Mouse (Mus musculus): ENCODE data around the gene Svs5. TPM values are rescaled to one million over a fixed set of nuclear protein-coding genes. Genes with fewer than 3 reads are reported as not detected.
A peak's percentile ranks its signal among the peaks of the same experiment; 100 is the strongest.
"Not testable (repeated sequence)": the region's sequence is repeated elsewhere in the genome, so short reads cannot be mapped to it uniquely, and the experiment has no call there.

The Svs5 gene
- 0.70 and 0.98 TPM in 2 replicates for total RNA-seq (2021)
- long read RNA-seq, experiment 1, partial matches to known transcripts: 0 of 2 reads
- long read RNA-seq, experiment 1, other reads (novel, unspliced or antisense): 0 of 2 reads
- long read RNA-seq, experiment 2: 0 reads

DNA sequence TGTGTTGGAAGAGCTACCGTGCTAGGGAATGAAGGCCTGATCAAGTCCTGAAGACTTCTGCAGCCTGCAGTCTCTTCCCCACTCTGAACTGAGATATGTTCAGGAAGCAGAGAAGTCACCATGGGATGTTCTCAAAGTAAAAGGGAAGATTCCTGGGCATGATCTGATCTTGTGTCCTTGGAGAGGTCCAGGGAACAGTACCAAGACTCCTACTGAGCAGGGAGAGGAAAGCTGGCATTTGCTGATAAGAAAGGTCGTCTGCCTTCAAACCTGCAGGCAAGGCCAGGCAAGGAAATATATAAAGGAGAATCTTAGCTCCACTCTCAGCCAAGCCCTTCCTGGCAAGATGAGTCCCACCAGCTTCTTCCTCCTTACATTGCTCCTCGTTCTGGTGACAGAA lies at the start of gene Svs5:
Svs5 (plus strand) TSS at position 301 of the 400 bp plus-strand sequence.
- DNase-seq: not testable (repeated sequence)

DNA sequence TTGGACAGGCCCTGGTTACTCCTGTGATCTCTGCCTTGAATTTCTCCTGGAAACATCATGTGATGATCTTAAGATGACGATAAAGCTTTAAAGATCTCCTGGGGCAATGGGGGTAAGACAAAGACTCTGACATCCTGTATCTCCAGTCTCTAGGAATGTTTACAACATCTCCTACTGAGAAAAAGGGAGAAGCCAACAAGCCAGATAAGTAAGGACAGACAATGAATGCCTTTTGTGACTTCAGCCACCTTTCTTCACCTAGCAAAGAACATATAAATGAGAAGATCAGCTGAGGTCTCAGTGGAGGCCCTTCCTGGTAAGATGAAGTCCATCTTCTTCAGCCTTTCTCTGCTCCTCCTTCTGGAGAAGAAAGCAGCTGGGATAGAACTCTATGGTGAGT lies 43.6 kb upstream of the Svs5 start, which contains the start of gene Svs3a:
Svs3a (plus strand) TSS at position 301 of the 400 bp plus-strand sequence.
- not testable (repeated sequence) for DNase-seq

DNA sequence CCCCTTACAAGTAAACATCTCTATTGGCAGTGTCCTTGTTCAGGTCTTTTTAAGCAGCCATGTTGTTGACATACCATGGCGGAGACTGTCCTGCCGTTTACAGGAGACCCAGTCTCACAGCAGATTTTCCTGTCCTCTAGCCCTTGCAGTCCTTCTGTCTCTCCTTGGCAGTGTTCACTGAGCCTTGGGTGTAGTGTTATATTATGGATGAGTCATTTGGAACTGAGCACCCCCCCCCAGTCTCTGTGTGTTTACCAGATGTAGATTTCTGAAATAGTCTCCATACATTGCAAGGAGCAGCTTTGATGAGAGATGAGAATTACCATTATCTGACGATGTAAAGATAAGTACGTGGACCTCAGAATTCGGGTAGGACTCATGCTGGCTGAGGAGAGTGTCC lies 19.9 kb upstream of the Svs5 start:
- DNase-seq: no peak

DNA sequence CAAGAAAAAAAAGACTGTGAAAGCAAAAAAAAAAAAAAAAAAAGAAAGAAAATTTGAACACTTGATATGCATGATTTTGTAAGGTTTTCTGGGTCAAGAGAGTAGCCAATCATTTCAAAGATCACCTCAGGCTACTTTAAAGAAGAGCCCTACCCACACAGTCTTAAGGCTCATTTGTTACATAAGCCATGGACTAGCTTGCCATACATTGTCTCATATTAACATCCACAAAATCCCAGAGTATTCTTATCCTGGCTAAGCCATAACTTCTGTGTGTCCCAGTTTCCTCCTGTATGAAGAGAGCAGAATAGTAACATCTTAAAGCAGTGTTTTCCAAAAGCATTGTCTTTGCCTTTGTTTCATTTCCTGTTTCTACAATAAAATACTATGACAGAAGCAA lies 17.1 kb upstream of the Svs5 start:
- not testable (repeated sequence) for DNase-seq

DNA sequence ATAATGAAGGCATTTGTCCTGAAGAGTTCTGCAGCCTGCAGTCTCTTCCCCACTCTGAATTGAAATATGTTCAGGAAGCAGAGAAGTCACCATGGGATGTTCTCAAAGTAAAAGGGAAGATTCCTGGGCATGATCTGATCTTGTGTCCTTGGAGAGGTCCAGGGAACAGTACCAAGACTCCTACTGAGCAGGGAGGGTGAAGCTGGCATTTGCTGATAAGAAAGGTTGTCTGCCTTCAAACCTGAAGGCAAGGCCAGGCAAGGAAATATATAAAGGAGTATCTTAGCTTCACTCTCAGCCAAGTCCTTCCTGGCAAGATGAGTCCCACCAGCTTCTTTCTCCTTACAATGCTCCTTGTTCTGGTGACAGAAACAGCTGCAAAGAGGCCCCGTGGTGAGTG lies 16.1 kb upstream of the Svs5 start, which contains the start of gene Svs6:
Svs6 (plus strand) TSS at position 301 of the 400 bp plus-strand sequence.
- DNase-seq: not testable (repeated sequence)

DNA sequence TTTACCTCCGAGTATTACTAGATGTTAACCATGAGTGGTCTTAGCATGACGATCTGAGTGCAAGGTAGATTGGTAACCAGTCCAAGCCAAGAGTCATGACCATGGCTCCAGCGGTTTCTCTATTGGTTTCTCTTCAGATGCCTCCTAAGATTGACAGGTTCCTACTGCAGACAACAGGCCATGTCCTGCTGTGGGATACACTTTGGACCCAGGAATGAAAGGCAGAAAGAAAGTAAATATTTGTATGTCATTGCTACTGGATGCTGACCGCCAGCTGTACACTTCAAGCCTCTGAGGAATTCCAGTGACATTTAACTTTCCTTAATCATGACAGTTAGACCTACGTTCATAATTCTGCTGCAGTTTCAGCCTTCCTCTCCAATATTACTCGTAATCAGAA lies 11.6 kb upstream of the Svs5 start:
- no peak for DNase-seq

DNA sequence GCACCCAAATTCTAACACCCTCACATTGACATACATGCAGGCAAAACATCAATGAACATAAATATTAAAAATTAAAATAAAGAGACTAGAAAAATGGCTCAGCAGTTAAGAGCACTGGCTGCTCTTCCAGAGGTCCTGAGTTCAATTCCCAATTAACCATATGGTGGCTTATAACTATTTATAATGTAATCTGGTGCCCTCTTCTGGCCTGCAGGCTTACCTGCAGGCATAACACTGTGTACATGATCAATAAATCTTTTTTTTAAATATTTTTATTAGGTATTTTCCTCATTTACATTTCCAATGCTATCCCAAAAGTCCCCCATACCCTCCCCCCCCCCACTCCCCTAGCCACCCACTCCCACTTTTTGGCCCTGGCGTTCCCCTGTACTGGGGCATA lies 11.2 kb downstream of the Svs5 start:
- not testable (repeated sequence) for DNase-seq

DNA sequence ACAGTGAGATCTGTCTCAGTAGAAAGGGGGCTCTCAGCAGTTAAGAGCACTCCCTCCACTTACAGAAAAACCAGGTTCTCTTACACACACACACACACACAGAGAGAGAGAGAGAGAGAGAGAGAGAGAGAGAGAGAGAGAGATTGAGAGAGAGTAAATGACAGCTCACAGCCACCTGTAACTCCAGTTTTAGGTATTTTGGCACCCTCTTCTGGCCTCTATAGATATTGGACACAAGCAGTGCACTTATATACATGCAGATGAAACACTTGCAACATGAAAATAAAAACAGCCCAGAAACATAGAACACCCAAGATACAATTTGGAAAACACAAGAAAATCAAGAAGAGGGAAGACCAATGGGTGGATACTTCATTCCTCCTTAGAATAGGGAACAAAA lies 15.2 kb downstream of the Svs5 start:
- not testable (repeated sequence) for DNase-seq

DNA sequence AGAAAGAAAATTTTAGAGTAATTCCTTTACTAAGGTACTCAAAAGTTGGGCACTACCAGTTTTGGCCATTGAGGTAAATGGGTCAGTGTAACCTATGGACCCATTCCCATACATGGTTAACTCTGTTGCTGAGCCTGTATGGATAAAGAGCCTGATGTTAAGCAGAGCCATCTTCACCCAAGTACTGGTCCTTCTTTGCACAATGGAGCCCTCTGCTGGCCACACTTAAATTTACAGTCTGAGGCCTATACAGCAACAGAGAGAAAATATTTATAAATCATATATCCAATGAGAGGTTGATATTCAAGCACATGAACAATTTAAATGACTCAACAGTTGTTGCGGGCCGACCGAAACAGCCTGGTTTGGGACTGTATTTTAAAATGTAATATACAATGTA lies 16.4 kb downstream of the Svs5 start:
- peak; percentile 60 for DNase-seq

DNA sequence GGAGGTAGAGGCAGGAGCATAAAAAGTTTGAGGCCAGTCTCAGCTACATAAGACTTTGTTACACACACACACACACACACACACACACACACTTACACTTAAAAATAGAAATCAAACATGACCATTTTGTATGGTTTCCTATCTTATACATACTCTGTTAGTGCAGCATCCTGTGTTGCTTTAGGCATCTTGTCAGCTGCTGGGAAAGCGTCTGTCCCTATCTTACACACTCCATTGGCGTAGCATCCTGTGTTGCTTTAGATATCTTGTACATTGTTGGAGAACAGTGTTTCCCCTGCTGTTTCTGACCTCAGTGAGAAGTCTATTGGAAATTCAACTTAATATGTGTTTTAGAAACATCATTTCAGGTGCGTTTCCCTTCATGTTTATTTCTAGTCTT lies 20.2 kb downstream of the Svs5 start:
- no peak for DNase-seq

DNA sequence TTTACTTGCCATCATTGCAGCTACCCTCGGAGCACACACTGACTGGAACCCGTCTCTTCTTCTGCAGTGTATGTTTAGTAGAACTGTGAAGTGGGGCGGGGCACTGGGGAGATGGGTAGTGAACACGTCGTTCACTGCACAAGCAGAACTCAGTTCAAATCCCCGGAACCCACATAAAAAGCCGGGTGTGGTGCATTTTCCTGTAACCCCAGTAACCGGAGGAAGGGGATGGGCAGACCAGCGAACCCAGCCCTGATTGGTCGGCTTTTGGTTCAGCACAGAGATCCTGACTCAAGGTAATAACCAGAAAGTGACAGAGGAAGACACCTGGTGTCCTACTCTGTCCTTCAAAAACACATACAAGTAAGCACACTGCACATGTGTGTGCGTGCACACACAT lies 20.8 kb downstream of the Svs5 start:
- DNase-seq: no peak

DNA sequence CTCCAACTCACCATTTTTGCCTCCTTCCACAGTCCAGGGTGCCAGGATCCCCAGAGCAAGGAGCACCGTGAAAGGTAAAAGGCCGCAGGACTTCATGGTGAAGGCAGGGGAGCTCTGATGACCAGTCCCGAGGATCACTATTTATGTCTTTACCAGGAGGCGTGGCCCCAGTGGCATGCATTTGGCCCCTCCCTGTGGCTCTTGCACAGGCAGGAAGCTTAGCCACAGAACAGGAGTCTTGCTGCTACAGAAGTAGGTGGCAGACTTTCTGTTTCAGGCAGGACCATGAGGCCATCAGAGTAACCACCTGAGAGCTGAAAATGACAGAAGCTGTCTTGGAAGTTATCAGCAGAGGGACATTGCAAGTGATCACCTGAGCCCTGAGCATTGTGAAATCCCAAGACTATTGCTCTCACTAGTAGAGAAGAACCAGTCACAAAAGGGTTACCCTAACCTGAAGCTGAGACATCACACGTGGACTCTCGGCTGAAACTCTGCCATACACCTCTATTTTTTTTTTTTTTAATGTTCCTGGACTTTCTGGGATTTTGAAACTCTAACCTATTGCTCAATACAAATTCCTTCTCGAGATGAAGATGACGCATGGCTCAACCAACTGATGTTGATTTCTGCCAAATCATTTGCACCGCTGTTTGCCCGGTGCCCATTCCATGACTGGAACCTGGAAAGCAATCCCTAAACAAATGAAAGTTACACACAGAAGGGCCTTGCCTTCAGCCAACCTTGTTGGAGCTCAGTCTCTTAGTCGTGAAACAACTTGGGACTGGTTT lies 23.8 kb downstream of the Svs5 start:
- peak; percentile 22 for DNase-seq

DNA sequence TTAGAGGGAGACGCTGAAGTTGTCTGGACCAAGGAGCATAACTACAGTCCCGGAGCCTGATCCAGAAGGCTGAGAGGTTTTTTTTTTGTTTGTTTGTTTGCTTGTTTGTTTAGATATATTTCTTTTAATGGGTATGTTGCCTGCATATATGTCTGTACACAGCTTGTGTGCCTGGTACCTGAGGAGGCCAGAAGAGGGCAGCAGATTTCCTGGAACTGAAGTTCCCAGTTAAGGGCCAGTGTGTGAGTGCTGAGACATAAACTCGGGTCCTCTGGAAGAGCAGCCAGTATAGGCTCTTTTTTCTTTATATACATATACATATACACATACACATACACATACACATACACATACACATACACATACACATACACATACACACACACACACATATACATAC lies 25.8 kb downstream of the Svs5 start:
- no peak for DNase-seq

DNA sequence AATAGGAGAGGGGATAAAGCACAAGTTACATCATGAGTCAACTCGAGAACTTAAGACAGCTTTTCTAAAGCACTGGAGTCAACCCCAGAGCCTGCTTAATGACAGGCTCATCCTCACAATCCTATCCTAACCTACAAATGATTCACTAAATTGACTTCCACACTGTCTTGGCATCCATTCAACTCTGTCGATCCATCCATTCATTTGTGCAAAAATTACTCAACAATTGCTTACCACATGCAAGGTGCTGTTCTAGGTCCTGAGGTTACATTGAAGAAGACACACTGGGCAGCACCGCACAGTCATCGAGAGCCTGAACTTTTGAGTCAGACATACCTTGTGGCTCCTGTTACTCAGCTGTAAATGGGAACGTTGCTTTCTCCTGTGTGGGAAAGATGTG lies 26.5 kb downstream of the Svs5 start:
- no peak for DNase-seq

DNA sequence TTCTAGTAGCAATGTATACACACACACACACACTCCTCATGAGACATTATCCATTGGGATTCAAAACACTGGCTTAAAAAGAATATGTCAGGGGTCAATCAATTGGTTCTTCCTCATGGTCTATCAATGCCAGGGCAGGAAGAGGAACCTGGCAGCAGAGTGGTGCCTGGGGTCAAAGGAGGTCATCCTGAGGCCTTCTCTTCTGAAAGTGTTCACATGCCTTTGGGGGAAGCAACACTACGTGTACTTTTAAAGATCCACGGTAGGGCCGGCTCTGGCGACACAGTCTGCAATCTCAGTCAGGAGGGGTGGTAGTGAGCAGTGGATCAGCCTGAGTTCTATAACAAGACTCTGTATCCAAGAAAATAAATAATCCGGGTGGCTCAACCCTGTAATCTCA lies 27.1 kb downstream of the Svs5 start:
- DNase-seq: no peak

DNA sequence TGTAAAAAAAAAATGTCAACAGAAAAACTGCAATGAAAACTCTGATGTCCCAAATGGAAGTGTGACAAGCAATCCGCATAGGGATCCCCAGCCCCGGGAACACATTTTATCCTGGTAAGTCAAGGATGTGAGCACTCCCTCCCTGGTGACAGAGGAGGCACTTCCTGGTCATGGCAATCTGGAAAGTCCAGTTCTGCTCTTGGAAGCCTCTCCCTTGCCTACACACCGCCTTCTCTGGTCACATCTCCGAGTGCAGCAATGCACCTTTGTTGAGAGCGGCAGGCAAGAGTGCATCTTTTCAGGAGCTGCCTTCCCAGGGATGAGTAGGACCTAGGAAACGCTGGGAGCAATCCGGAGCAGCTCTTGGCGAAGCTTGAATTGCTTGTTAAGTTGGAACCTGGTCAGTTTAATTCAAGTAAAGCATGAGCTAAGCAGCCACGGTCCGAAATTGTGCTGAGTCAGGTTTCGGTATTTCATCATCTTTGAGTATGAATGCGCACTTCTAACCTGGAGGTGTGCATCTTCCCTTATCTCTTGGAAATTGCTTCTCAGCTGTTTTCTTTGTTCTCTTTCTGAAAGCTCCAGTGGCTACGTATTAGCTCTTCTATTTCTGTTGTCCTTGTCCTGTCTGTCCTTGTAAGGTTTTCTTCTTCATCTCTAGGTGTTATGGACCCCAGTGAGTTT lies 28.6 kb downstream of the Svs5 start:
- DNase-seq: no peak

DNA sequence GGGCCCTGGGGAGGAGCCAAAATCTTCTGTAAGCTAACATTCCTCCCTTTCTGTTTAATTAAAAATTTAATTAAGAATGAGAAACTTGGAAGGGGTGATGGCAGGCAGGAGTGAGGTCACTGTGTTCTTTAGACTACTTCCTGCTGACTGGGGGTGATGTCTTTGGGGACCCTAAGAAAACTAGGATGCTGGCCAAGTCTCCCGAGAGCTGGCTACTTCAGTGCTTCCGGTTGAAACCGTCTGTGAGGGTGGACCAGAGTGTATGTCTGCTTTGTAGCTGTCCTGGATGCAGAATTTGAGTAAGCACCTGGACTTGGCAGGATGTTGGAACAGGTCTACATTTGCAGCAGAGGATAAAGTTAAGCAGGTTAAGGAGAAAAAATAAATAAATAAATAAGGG lies 34.4 kb downstream of the Svs5 start:
- no peak for DNase-seq

DNA sequence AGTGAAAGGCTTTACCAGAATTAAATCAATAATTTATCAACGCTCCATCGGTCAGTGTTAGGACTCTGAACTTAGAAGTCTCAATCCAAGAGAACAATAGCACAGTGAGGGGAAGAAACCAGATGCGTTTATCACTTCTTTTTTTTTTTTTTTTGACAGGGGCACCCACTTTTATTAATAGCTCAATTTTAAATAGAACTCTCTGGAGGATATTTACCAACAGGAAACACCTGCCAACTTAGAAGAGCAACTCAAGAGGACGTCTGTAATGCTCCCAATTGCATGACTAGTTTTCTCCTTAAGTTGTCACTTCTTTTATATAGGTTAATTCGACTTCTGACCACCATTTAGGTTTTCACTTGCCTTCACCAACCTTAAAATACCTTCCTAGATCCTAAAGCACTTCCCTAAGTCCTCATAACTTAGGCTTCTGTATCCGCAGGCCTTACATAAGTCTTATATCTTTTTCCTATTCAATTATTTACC lies 36.1 kb downstream of the Svs5 start:
- DNase-seq: no peak

DNA sequence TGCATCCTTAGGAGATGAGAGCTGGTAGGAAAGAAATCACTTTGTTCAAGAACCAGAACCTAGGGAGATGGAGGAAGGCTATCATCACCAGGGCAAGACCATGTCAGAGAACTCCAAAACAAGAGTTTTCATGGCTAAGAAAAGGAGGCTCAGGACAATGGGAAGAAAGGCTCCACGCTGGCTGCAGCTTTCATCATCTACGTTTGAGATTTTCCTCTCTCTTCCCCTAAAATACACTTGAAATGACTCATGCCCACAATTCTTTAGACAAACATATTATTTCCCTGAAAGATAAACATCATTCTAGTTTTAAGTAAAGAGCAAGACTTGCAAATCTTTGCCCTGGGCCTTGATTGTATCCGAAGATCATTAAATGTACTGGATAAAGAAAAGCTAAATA lies 38.8 kb downstream of the Svs5 start:
- DNase-seq: no peak

DNA sequence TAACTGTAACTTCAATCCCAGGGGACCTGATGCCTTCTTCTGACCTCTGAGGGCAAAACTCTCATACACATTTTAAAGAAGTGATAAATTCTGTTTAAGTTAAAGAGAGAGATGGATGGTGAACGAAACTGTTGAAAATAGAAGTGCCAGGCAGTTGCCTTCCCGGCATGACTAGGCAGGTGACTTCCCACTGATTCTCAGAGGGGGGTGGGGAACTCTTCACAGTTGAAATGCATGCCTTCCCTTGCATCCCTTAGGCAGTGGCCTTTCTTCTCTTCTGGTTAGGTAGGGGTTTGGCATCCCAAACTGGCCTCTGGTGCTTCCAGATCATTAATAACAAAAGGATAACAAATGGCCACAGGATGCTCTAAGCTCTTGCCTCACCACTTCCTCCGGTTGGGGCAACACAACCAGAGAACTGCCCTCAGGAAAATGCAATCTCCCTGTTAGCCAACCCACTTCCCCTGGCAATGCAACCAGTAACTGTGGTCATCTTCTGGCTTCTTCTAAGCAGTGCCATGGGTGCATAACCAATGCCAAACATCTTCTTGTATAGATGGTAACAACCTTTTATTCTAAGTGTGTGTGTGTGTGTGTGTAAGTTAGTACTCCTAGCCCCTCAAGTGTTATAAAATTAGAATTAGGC lies 40.0 kb downstream of the Svs5 start:
- DNase-seq: no peak

DNA sequence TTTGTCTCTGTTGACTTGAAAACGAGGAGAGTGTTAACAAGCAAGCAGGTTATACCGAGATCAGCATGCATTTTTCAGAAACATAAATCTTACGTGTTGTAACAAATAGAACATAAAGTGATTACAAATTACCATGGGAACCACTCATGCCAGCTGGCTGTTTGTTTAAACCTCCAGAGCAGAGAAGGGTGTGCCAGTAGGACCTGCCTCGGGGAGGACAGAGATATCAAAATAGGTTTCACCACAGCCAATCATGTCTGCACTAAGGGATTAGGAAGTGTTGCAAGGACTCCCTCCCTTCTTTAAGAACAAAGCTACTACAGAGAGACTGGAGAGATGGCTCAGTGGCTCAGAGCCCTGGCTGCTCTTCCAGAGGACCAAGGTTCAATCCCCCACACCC lies 40.6 kb downstream of the Svs5 start:
- DNase-seq: peak; percentile 39

DNA sequence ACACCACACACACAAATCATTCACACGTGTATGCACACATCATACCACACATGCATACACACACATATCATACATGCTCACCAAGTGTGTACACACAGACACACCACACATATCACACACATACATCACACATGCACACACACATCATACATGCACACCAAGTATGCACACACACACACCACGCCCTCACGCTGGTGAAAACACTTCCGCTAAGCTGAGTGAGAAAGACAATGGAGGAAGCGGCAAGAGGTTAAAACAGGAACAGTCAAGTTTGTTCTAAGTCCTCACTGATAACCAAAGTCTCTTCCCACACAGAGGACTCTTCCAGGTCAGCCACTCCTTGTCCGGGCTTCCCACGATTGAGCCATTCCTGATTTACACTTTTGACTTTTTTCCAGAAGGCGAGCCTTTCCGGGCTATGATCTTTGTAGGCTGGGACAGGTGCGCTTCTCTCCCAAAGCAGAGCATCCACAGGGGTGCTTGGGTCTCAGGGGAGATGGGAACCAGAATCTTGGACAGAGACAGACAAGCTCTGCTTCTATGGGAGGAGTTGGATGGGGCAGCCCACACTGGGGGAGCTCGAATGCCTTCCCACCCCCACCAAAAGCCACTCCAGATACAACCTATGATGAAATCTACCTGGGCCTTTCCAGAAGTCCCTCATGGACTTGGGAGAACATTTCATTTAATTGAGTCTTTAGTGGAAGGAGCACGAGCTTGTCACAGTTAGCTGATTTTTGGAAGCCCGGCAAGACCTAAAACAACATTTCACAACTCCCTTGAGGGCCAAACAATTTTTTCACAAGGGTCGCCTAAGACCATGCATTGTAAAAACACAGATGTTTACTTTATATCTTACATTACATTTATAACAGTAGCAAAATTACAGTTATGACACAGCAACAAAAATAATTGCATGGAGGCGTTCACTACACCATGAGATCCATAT lies 45.2 kb downstream of the Svs5 start:
- DNase-seq: no peak

Data from adrenal gland, postnatal 14 days (tissue).